Mouse (Mus musculus): ENCODE data around the gene Hoxa5. TPM values are rescaled to one million over a fixed set of nuclear protein-coding genes. Genes with fewer than 3 reads are reported as not detected.
A peak's percentile ranks its signal among the peaks of the same experiment; 100 is the strongest.

The Hoxa5 gene
- total and polyA plus RNA-seq, 3 experiments, result 0.26 to 0.96 (median 0.45) TPM

GRCm38 (mm10) chr6:52170166-52170897 lies 34.1 kb downstream of the Hoxa5 start:
- H3K27me3 ChIP-seq (ENCODE audit: control insufficient read depth, insufficient read depth, low read length), result peaks cover 22% of the 10 kb centered on the region

GRCm38 (mm10) chr6:52169499-52170165 lies 34.8 kb downstream of the Hoxa5 start:
- intact Hi-C loops (cut with DNase I), result no loop called here
- 25% methylated on average over 16 of the region's 16 CpGs for WGBS
- Histone ChIP-seq H3K79me2 (replicated peaks; ENCODE audit: control insufficient read depth, insufficient read depth, low read length) (no peaks in the 10 kb centered on the region), H3K27ac (no peak overlapping the region), H3K9ac (ENCODE audit: low read depth, low read length) (no peak overlapping the region), H3K27me3 (ENCODE audit: control insufficient read depth, insufficient read depth, low read length) (peaks cover 20% of the 10 kb centered on the region), H3K4me3 (no peak overlapping the region), H3K4me1 (ENCODE audit: control insufficient read depth, insufficient read depth, low read length) (no peaks in the 10 kb centered on the region), H3K36me3 (ENCODE audit: control insufficient read depth, insufficient read depth, low read length) (no peaks in the 10 kb centered on the region)
- TF ChIP-seq EP300 (IDR thresholded peaks at IDR 0.05; ENCODE audit: insufficient read depth, low read depth, low read length) (no peak), CTCF (IDR thresholded peaks at IDR 0.05) (no peak), POLR2A (IDR thresholded peaks at IDR 0.05; ENCODE audit: insufficient read depth, low read depth, low read length) (no peak)
- DNase-seq, result no peak

More at GRCm38 (mm10) chr6:52170166-52170897, 34.1 kb downstream of the Hoxa5 start:
- Histone ChIP-seq H3K4me1 (ENCODE audit: control insufficient read depth, insufficient read depth, low read length) (no peaks in the 10 kb centered on the region), H3K27ac (peak overlapping the region; percentile 4; the same call in 1 of the 2 replicates), H3K79me2 (replicated peaks; ENCODE audit: control insufficient read depth, insufficient read depth, low read length) (no peaks in the 10 kb centered on the region), H3K9ac (ENCODE audit: low read depth, low read length) (no peak overlapping the region), H3K36me3 (ENCODE audit: control insufficient read depth, insufficient read depth, low read length) (no peaks in the 10 kb centered on the region), H3K4me3 (no peak overlapping the region)
- TF ChIP-seq EP300 (IDR thresholded peaks at IDR 0.05; ENCODE audit: insufficient read depth, low read depth, low read length) (no peak), POLR2A (IDR thresholded peaks at IDR 0.05; ENCODE audit: insufficient read depth, low read depth, low read length) (no peak), CTCF (IDR thresholded peaks at IDR 0.05) (no peak)
- DNase-seq, result no peak
- intact Hi-C loops (cut with DNase I), result no loop called here
- 11% methylated on average over 40 of the region's 40 CpGs for WGBS

- no peak for TF ChIP-seq CTCF (IDR thresholded peaks at IDR 0.05)
- no peak for TF ChIP-seq EP300 (IDR thresholded peaks at IDR 0.05; ENCODE audit: insufficient read depth, low read depth, low read length)
- no peak for TF ChIP-seq POLR2A (IDR thresholded peaks at IDR 0.05; ENCODE audit: insufficient read depth, low read depth, low read length)
- Histone ChIP-seq H3K36me3 (ENCODE audit: control insufficient read depth, insufficient read depth, low read length) (no peaks in the 10 kb centered on the region), H3K9ac (ENCODE audit: low read depth, low read length) (no peak overlapping the region), H3K4me1 (ENCODE audit: control insufficient read depth, insufficient read depth, low read length) (no peaks in the 10 kb centered on the region), H3K79me2 (replicated peaks; ENCODE audit: control insufficient read depth, insufficient read depth, low read length) (no peaks in the 10 kb centered on the region), H3K4me3 (no peak overlapping the region), H3K27ac (no peak overlapping the region), H3K27me3 (ENCODE audit: control insufficient read depth, insufficient read depth, low read length) (peaks cover 24% of the 10 kb centered on the region)
- intact Hi-C loops (cut with DNase I), result no loop called here
- no peak for DNase-seq
- WGBS, result 17% methylated on average over 42 of the region's 42 CpGs
Measured at GRCm38 (mm10) chr6:52168191-52169055, 36.0 kb downstream of the Hoxa5 start.

GRCm38 (mm10) chr6:52167736-52168161 lies 36.6 kb downstream of the Hoxa5 start:
- 22% methylated on average over 14 of the region's 14 CpGs for WGBS
- no peak for DNase-seq
- no peaks in the 10 kb centered on the region for H3K4me1 ChIP-seq (ENCODE audit: control insufficient read depth, insufficient read depth, low read length)
- no peaks in the 10 kb centered on the region for H3K36me3 ChIP-seq (ENCODE audit: control insufficient read depth, insufficient read depth, low read length)
- peaks cover 24% of the 10 kb centered on the region for H3K27me3 ChIP-seq (ENCODE audit: control insufficient read depth, insufficient read depth, low read length)
- no peak overlapping the region for H3K4me3 ChIP-seq
- intact Hi-C loops (cut with DNase I), result no loop called here
- no peak overlapping the region for H3K27ac ChIP-seq
- H3K79me2 ChIP-seq (replicated peaks; ENCODE audit: control insufficient read depth, insufficient read depth, low read length), result no peaks in the 10 kb centered on the region
- no peak overlapping the region for H3K9ac ChIP-seq (ENCODE audit: low read depth, low read length)
- TF ChIP-seq POLR2A (IDR thresholded peaks at IDR 0.05; ENCODE audit: insufficient read depth, low read depth, low read length) (no peak), EP300 (IDR thresholded peaks at IDR 0.05; ENCODE audit: insufficient read depth, low read depth, low read length) (no peak), CTCF (IDR thresholded peaks at IDR 0.05) (no peak)

GRCm38 (mm10) chr6:52167176-52167575 lies 37.2 kb downstream of the Hoxa5 start:
- no peak for TF ChIP-seq EP300 (IDR thresholded peaks at IDR 0.05; ENCODE audit: insufficient read depth, low read depth, low read length)
- TF ChIP-seq CTCF (IDR thresholded peaks at IDR 0.05), result no peak
- no peak for TF ChIP-seq POLR2A (IDR thresholded peaks at IDR 0.05; ENCODE audit: insufficient read depth, low read depth, low read length)
- Histone ChIP-seq H3K4me3 (no peak overlapping the region), H3K36me3 (ENCODE audit: control insufficient read depth, insufficient read depth, low read length) (no peaks in the 10 kb centered on the region), H3K27ac (no peak overlapping the region), H3K27me3 (ENCODE audit: control insufficient read depth, insufficient read depth, low read length) (peaks cover 20% of the 10 kb centered on the region), H3K4me1 (ENCODE audit: control insufficient read depth, insufficient read depth, low read length) (no peaks in the 10 kb centered on the region), H3K9ac (ENCODE audit: low read depth, low read length) (no peak overlapping the region), H3K79me2 (replicated peaks; ENCODE audit: control insufficient read depth, insufficient read depth, low read length) (no peaks in the 10 kb centered on the region)
- 37% methylated on average over 1 of the region's 1 CpGs for WGBS
- intact Hi-C loops (cut with DNase I), result no loop called here
- DNase-seq, result no peak
